Mouse (Mus musculus) forebrain, embryonic 10.5 days (tissue): ENCODE data around the gene B4galt7. TPM values are rescaled to one million over a fixed set of nuclear protein-coding genes. Genes with fewer than 3 reads are reported as not detected.
A peak's percentile ranks its signal among the peaks of the same experiment; 100 is the strongest.
"Not testable (repeated sequence)": the region's sequence is repeated elsewhere in the genome, so short reads cannot be mapped to it uniquely, and the experiment has no call there.

Experiments
- DNase-seq: peaks from one replicate; pipeline ENCODE4 v3.0.0-alpha.2; 2017; ENCODE audit warnings: low spot score; ENCODE audit errors: extremely low spot score
- H3K27ac ChIP-seq: fragments of 300-500 bp; sonication (generic); 2 replicates; pipeline ENCODE4 v1.5.1; 2016; ENCODE audit warnings: mild to moderate bottlenecking
- H3K27me3 ChIP-seq: fragments of 300-500 bp; sonication (generic); 2 replicates; pipeline ENCODE4 v1.6.1; 2016; ENCODE audit warnings: mild to moderate bottlenecking; ENCODE audit not compliant: poor library complexity, severe bottlenecking
- H3K36me3 ChIP-seq: fragments of 300-500 bp; sonication (generic); replicated peaks from 2 replicates; pipeline ENCODE4 v1.6.1; 2016; ENCODE audit warnings: mild to moderate bottlenecking, moderate library complexity
- H3K4me1 ChIP-seq: fragments of 300-500 bp; sonication (generic); 2 replicates; pipeline ENCODE4 v1.6.1; 2016
- H3K4me3 ChIP-seq: fragments of 300-500 bp; sonication (generic); 2 replicates; pipeline ENCODE4 v1.5.1; 2016; ENCODE audit warnings: mild to moderate bottlenecking, moderate library complexity
- H3K9me3 ChIP-seq: fragments of 300-500 bp; sonication (generic); 2 replicates; pipeline ENCODE4 v1.6.1; 2016; ENCODE audit warnings: mild to moderate bottlenecking, moderate library complexity
- WGBS: fragments of 180-500 bp; shearing (Covaris S2); methylation state at CpG from one replicate; pipeline ENCODE4 v1.1.7; 2016; 5-methylcytosine and 5-hydroxymethylcytosine counted together
- polyA plus RNA-seq: library from polyadenylated mRNA; unstranded; fragments of >200 nt; fragmentation: Nextera tagmentation; extraction: Ambion mirVana; gene quantifications from 2 replicates; pipeline ENCODE4 v1.2.1, GENCODE M21; 2016

The B4galt7 gene
- polyA plus RNA-seq, 1 experiment from 2014 or later: 26.6 TPM

DNA sequence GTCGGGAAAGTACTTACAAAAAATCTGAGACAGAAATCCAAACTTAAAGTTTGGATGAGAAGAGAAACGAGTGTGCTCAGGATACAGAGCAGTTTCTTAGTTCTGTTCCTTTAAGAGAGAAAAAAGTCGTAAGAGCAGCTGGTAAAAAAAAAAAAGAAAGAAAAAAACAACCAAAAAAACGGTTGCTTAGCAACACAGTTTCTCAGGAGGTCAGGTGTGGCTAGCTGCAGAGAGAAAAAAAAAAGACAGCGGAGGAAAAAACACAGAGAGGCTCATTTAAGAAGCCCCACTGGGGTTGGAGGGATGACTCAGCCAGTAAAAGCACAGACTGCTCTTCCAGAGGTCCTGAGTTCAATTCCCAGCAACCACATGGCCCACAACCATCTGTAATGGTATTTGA is 25.4 kb upstream of the B4galt7 start:
- H3K27ac ChIP-seq: no peak overlapping the region
- H3K4me1 ChIP-seq: peaks cover 21% of the 10 kb centered on the region
- no peaks in the 10 kb centered on the region; the same call in 1 of the 2 replicates for H3K9me3 ChIP-seq
- WGBS: 89% methylated on average over 5 of the region's 5 CpGs
- DNase-seq: no peak
- no peak overlapping the region for H3K4me3 ChIP-seq
- H3K27me3 ChIP-seq: no peaks in the 10 kb centered on the region
- peaks cover 1% of the 10 kb centered on the region; the same call in 1 of the 2 replicates for H3K36me3 ChIP-seq

GRCm38 (mm10) chr13:55575932-55576331 is 23.8 kb upstream of the B4galt7 start:
- 64% methylated on average over 5 of the region's 5 CpGs for WGBS
- Histone ChIP-seq H3K27me3 (no peaks in the 10 kb centered on the region), H3K36me3 (no peaks in the 10 kb centered on the region; the same call in 1 of the 2 replicates), H3K4me1 (peaks cover 12% of the 10 kb centered on the region), H3K4me3 (no peak overlapping the region), H3K9me3 (no peaks in the 10 kb centered on the region; the same call in 1 of the 2 replicates), H3K27ac (no peak overlapping the region)
- DNase-seq: no peak

- H3K4me3 ChIP-seq, DNase-seq, H3K9me3 ChIP-seq, H3K36me3 ChIP-seq, H3K4me1 ChIP-seq, H3K27ac ChIP-seq, H3K27me3 ChIP-seq: not testable (repeated sequence)
- whole genome bisulfite sequencing: 91% methylated on average over 7 of the region's 7 CpGs
These were observed 22.8 kb upstream of the B4galt7 start for GRCm38 (mm10) chr13:55576872-55577271.

DNA sequence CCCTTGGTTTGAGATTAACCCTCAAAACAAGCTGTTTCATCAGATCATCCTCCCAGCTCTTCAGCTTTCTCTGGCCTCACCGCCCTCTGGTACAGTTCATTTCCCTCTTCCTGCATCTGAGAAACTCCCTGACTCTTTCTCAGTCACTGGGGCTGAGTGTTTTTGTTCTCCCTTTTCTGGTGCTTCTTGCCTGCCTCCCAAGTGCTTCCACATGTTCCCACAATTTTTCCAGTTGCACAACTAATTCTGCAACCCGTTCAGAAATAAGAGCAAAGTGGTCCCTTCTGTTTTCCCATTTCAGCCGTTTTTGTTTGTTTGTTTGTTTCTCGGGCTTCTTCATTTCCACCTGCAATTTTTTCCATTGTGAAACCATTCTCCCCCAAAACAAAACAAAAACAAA is 21.6 kb upstream of the B4galt7 start:
- H3K27ac ChIP-seq: no peak overlapping the region
- no peaks in the 10 kb centered on the region for H3K4me1 ChIP-seq
- H3K27me3 ChIP-seq: no peaks in the 10 kb centered on the region
- DNase-seq: no peak
- no peaks in the 10 kb centered on the region; the same call in 1 of the 2 replicates for H3K36me3 ChIP-seq
- WGBS: 86% methylated on average over 4 of the region's 4 CpGs
- no peaks in the 10 kb centered on the region; the same call in 1 of the 2 replicates for H3K9me3 ChIP-seq
- no peak overlapping the region for H3K4me3 ChIP-seq

- Histone ChIP-seq H3K36me3 (peaks cover 29% of the 10 kb centered on the region), H3K27me3 (peaks cover 6% of the 10 kb centered on the region), H3K4me1 (peaks cover 16% of the 10 kb centered on the region), H3K4me3 (peak overlapping the region; percentile 89; the same call in 1 of the 2 replicates), H3K27ac (no peak overlapping the region), H3K9me3 (no peaks in the 10 kb centered on the region)
- no peak for DNase-seq
- WGBS: 71% methylated on average over 4 of the region's 4 CpGs
These were observed 7.7 kb upstream of the B4galt7 start for GRCm38 (mm10) chr13:55591961-55592490.

GRCm38 (mm10) chr13:55592512-55593253 is 7.0 kb upstream of the B4galt7 start:
- H3K36me3 ChIP-seq: peaks cover 35% of the 10 kb centered on the region
- peaks cover 16% of the 10 kb centered on the region for H3K4me1 ChIP-seq
- H3K27me3 ChIP-seq: peaks cover 6% of the 10 kb centered on the region
- no peaks in the 10 kb centered on the region for H3K9me3 ChIP-seq
- peak; percentile 97 for DNase-seq
- peak overlapping the region; percentile 92 for H3K27ac ChIP-seq
- 5% methylated on average over 29 of the region's 29 CpGs for WGBS
- peak overlapping the region; percentile 89 for H3K4me3 ChIP-seq

- Histone ChIP-seq H3K4me1 (peaks cover 16% of the 10 kb centered on the region), H3K36me3 (peaks cover 42% of the 10 kb centered on the region), H3K4me3 (peak overlapping the region; percentile 89), H3K27ac (peak overlapping the region; percentile 92), H3K27me3 (peaks cover 6% of the 10 kb centered on the region), H3K9me3 (no peaks in the 10 kb centered on the region)
- DNase-seq: no peak
- WGBS: under 1% methylated on average over 31 of the region's 31 CpGs
These were observed 6.4 kb upstream of the B4galt7 start for GRCm38 (mm10) chr13:55593254-55593747.

DNA sequence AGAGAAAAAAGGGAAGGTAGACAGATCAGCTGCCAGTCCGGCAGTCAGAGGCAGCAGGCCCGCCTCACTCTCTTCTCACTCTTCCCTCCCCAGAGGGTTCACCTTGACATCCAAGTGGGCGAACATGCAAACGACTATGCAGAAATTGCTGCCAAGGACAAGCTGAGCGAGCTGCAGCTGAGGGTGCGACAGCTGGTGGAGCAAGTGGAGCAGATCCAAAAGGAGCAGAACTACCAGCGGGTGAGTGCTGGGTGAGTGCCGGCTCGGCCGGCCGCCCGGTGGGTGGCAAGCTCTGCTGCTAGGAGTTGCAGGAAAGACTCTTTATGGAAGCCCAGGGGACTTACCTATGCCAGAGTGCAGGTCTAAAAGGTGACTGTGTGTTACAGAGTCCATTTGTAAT is 4.3 kb upstream of the B4galt7 start:
- H3K9me3 ChIP-seq: no peaks in the 10 kb centered on the region
- WGBS: 92% methylated on average over 12 of the region's 12 CpGs
- H3K4me1 ChIP-seq: peaks cover 29% of the 10 kb centered on the region
- H3K27me3 ChIP-seq: peaks cover 6% of the 10 kb centered on the region
- H3K27ac ChIP-seq: no peak overlapping the region
- H3K4me3 ChIP-seq: peak overlapping the region; percentile 3; the same call in 1 of the 2 replicates
- DNase-seq: no peak
- peaks cover 45% of the 10 kb centered on the region for H3K36me3 ChIP-seq

GRCm38 (mm10) chr13:55596802-55597201 is 2.9 kb upstream of the B4galt7 start:
- WGBS: 95% methylated on average over 12 of the region's 12 CpGs
- Histone ChIP-seq H3K27me3 (no peaks in the 10 kb centered on the region), H3K4me3 (no peak overlapping the region), H3K27ac (no peak overlapping the region), H3K9me3 (no peaks in the 10 kb centered on the region), H3K4me1 (peaks cover 37% of the 10 kb centered on the region), H3K36me3 (peaks cover 45% of the 10 kb centered on the region)
- no peak for DNase-seq

GRCm38 (mm10) chr13:55600657-55601056 is 961 bp downstream of the B4galt7 start:
- H3K36me3 ChIP-seq: peaks cover 50% of the 10 kb centered on the region
- H3K27ac ChIP-seq: peak overlapping the region; percentile 81; the same call in 1 of the 2 replicates
- WGBS: 32% methylated on average over 9 of the region's 9 CpGs

GRCm38 (mm10) chr13:55601611-55602010 is 1.9 kb downstream of the B4galt7 start:
- Histone ChIP-seq H3K36me3 (peaks cover 49% of the 10 kb centered on the region), H3K9me3 (no peaks in the 10 kb centered on the region), H3K4me3 (no peak overlapping the region), H3K27ac (no peak overlapping the region), H3K4me1 (peaks cover 20% of the 10 kb centered on the region), H3K27me3 (no peaks in the 10 kb centered on the region)
- WGBS: 11% methylated on average over 3 of the region's 3 CpGs
- DNase-seq: peak; percentile 84

More at GRCm38 (mm10) chr13:55600657-55601056, 961 bp downstream of the B4galt7 start:
- Histone ChIP-seq H3K4me1 (peaks cover 20% of the 10 kb centered on the region), H3K9me3 (no peaks in the 10 kb centered on the region), H3K4me3 (peak overlapping the region; percentile 64), H3K27me3 (no peaks in the 10 kb centered on the region)
- DNase-seq: no peak

DNA sequence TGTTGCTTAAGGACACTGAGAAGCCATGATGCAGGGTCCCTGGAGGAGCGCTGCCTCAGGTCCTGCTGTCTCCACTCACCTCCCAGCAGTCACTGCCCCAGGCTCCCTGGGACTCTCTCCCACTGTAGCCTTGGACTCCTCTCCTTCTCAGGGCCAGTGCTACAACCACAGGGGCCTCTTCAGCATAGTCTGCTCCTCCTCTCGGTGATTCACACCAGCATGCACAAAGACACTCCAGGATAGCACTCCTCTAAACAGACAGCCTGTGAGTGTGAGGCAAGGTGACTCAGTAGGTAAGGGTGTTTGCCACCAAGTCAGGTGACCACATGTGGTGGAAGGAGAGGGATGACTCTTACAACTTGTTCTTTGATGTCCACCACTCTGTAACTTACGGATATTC is 4.9 kb downstream of the B4galt7 start:
- Histone ChIP-seq H3K9me3 (no peaks in the 10 kb centered on the region), H3K27ac (no peak overlapping the region), H3K4me3 (no peak overlapping the region), H3K4me1 (peaks cover 13% of the 10 kb centered on the region), H3K36me3 (peaks cover 58% of the 10 kb centered on the region), H3K27me3 (no peaks in the 10 kb centered on the region)
- WGBS: 91% methylated on average over 3 of the region's 3 CpGs
- DNase-seq: no peak
